Mouse (Mus musculus): ENCODE results near the gene Pitpnc1. TPM values are rescaled to one million over a fixed set of nuclear protein-coding genes. Genes with fewer than 3 reads are reported as not detected.

The Pitpnc1 gene
- total RNA-seq, 2 experiments from 2014 or later: 60.0 to 78.1 TPM

- no peak for DNase-seq
- intact Hi-C loops (cut with DNase I): loop anchor here (5.0 kb wide), 1 partner anchor 47 kb away; no protein-coding TSS in a partner anchor
Measured at GRCm38 (mm10) chr11:107383985-107384384, 86.5 kb downstream of the Pitpnc1 start.

GRCm38 (mm10) chr11:107379965-107380364 lies 90.5 kb downstream of the Pitpnc1 start:
- intact Hi-C loops (cut with DNase I): loop anchor here (5.0 kb wide), 2 partner anchors 43 to 103 kb away; no protein-coding TSS in a partner anchor
- DNase-seq: no peak

- intact Hi-C loops (cut with DNase I): loop anchor here (5.0 kb wide), 1 partner anchor 102 kb away; no protein-coding TSS in a partner anchor
- peak; percentile 58 to 69 for DNase-seq
Measured at GRCm38 (mm10) chr11:107379089-107379845, 91.2 kb downstream of the Pitpnc1 start.

- no peak for DNase-seq
- intact Hi-C loops (cut with DNase I): loop anchor here (5.0 kb wide), 1 partner anchor 100 kb away; no protein-coding TSS in a partner anchor
Measured at GRCm38 (mm10) chr11:107377326-107377725, 93.2 kb downstream of the Pitpnc1 start.

- peak; percentile 67 to 70 for DNase-seq
- intact Hi-C loops (cut with DNase I): loop anchor here (5.0 kb wide), 1 partner anchor 99 kb away; no protein-coding TSS in a partner anchor
Measured at GRCm38 (mm10) chr11:107376272-107376671, 94.2 kb downstream of the Pitpnc1 start.

GRCm38 (mm10) chr11:107375816-107376215 lies 94.7 kb downstream of the Pitpnc1 start:
- no peak for DNase-seq
- intact Hi-C loops (cut with DNase I): loop anchor here (5.0 kb wide), 1 partner anchor 99 kb away; no protein-coding TSS in a partner anchor

- no peak for DNase-seq
- intact Hi-C loops (cut with DNase I): no loop called here
Measured at GRCm38 (mm10) chr11:107373569-107373968, 96.9 kb downstream of the Pitpnc1 start.

GRCm38 (mm10) chr11:107373154-107373553 lies 97.3 kb downstream of the Pitpnc1 start:
- intact Hi-C loops (cut with DNase I): no loop called here

GRCm38 (mm10) chr11:107372688-107373087 lies 97.8 kb downstream of the Pitpnc1 start:
- intact Hi-C loops (cut with DNase I): no loop called here

More at GRCm38 (mm10) chr11:107373154-107373553, 97.3 kb downstream of the Pitpnc1 start:
- no peak for DNase-seq

GRCm38 (mm10) chr11:107370476-107370875 lies 100.0 kb downstream of the Pitpnc1 start:
- no peak for DNase-seq
- intact Hi-C loops (cut with DNase I): no loop called here

More at GRCm38 (mm10) chr11:107372688-107373087, 97.8 kb downstream of the Pitpnc1 start:
- DNase-seq: no peak

GRCm38 (mm10) chr11:107369661-107370060 lies 100.8 kb downstream of the Pitpnc1 start:
- intact Hi-C loops (cut with DNase I): loop anchor here (1.0 kb wide), 1 partner anchor 132 kb away; no protein-coding TSS in a partner anchor

GRCm38 (mm10) chr11:107365938-107366712 lies 104.4 kb downstream of the Pitpnc1 start:
- intact Hi-C loops (cut with DNase I): no loop called here
- no peak for DNase-seq

More at GRCm38 (mm10) chr11:107369661-107370060, 100.8 kb downstream of the Pitpnc1 start:
- no peak for DNase-seq

GRCm38 (mm10) chr11:107358695-107359094 lies 111.8 kb downstream of the Pitpnc1 start:
- intact Hi-C loops (cut with DNase I): no loop called here
- no peak for DNase-seq

GRCm38 (mm10) chr11:107356224-107356623 lies 114.3 kb downstream of the Pitpnc1 start:
- intact Hi-C loops (cut with DNase I): no loop called here

GRCm38 (mm10) chr11:107355526-107355925 lies 115.0 kb downstream of the Pitpnc1 start:
- no peak for DNase-seq
- intact Hi-C loops (cut with DNase I): no loop called here

More at GRCm38 (mm10) chr11:107356224-107356623, 114.3 kb downstream of the Pitpnc1 start:
- DNase-seq: no peak

- intact Hi-C loops (cut with DNase I): no loop called here
- no peak for DNase-seq
Measured at GRCm38 (mm10) chr11:107354499-107355143, 115.9 kb downstream of the Pitpnc1 start.

GRCm38 (mm10) chr11:107352596-107352995 lies 117.9 kb downstream of the Pitpnc1 start:
- intact Hi-C loops (cut with DNase I): no loop called here
- no peak for DNase-seq

- no peak for DNase-seq
- intact Hi-C loops (cut with DNase I): no loop called here
Measured at GRCm38 (mm10) chr11:107349756-107350155, 120.7 kb downstream of the Pitpnc1 start.

- DNase-seq: no peak
- intact Hi-C loops (cut with DNase I): no loop called here
Measured at GRCm38 (mm10) chr11:107343031-107343430, 127.5 kb downstream of the Pitpnc1 start.

GRCm38 (mm10) chr11:107342432-107342831 lies 128.1 kb downstream of the Pitpnc1 start:
- intact Hi-C loops (cut with DNase I): no loop called here
- DNase-seq: no peak

Data from gastrocnemius, postnatal 36 days (tissue).